Mouse (Mus musculus): ENCODE data around the gene Ankrd6.

GRCm38 (mm10) chr4:32997571-32997970 is 46.9 kb upstream of the Ankrd6 start:
- no peak for TF ChIP-seq CTCF (conservative IDR thresholded peaks at IDR 0.05; ENCODE audit: low read length)
- TF ChIP-seq POU5F1 (IDR thresholded peaks at IDR 0.05; ENCODE audit: borderline replicate concordance, low read length) = no peak
- TF ChIP-seq NANOG (IDR thresholded peaks at IDR 0.05; ENCODE audit: borderline replicate concordance, low read length) = no peak

Measured in E14TG2a.4 (cell line).